Mouse (Mus musculus): ENCODE data around the gene Col5a1.

DNA sequence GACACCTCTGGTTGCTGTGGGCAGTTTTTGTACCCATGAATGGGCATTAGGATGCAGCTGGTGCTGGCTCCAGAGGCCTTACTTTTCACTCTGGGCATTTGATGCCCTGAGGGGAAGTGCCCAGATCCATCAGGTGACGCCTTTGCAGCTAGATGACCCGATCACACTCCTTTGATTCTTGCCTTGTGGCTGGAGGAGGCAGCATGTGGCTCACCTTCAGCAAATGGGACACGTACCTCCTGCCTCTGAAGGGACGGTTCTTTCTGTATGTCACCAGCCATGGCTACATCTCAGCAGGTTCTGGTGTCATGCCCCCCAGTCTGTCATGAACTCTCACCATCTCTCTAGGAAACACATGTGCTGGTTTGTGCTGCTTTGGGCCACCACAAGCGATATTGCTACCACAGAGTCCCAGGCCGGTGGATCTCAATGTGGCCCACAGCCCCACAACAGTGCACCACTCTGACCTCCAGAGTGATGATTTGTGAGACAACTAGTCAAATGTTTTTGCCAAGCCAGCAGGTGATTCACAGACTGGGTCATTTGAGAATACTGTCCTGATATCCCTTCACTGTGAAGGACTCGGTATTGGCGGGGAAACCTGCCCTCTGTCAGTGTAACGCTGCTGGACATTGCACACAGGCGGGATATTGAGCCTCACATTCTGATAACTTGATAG lies 153.6 kb downstream of the Col5a1 start:
- no peak for TF ChIP-seq POLR2A (IDR thresholded peaks at IDR 0.05; ENCODE audit: borderline replicate concordance, insufficient read depth, low read length)
- TF ChIP-seq CTCF (IDR thresholded peaks at IDR 0.05; ENCODE audit: borderline replicate concordance, insufficient read depth, low read depth, low read length): no peak

Data from cerebellum, adult 2 months (tissue).